Mouse (Mus musculus): Measurements from ENCODE around the gene Pkib.

The Pkib gene

GRCm38 (mm10) chr10:57631896-57632867 is at the start of gene Pkib:
Gene Pkib (plus strand): TSS chr10:57631981.
- peak; percentile 53 for DNase-seq (ENCODE audit: low read depth, low spot score)

- DNase-seq (ENCODE audit: low read depth, low spot score), result no peak
Measured at GRCm38 (mm10) chr10:57583927-57584326, 47.9 kb upstream of the Pkib start.

- DNase-seq (ENCODE audit: low read depth, low spot score), result no peak
Measured at GRCm38 (mm10) chr10:57594266-57594665, 37.5 kb upstream of the Pkib start.

GRCm38 (mm10) chr10:57597172-57597571 is 34.6 kb upstream of the Pkib start:
- DNase-seq (ENCODE audit: low read depth, low spot score), result peak; percentile 4

GRCm38 (mm10) chr10:57602951-57603350 is 28.8 kb upstream of the Pkib start:
- DNase-seq (ENCODE audit: low read depth, low spot score), result no peak

- no peak for DNase-seq (ENCODE audit: low read depth, low spot score)
Measured at GRCm38 (mm10) chr10:57623311-57623710, 8.5 kb upstream of the Pkib start.

GRCm38 (mm10) chr10:57627773-57628172 is 4.0 kb upstream of the Pkib start:
- DNase-seq (ENCODE audit: low read depth, low spot score), result no peak

GRCm38 (mm10) chr10:57630557-57630956 is 1.2 kb upstream of the Pkib start:
- DNase-seq (ENCODE audit: low read depth, low spot score), result no peak

- DNase-seq (ENCODE audit: low read depth, low spot score), result no peak
Measured at GRCm38 (mm10) chr10:57632868-57633240, 1.1 kb downstream of the Pkib start.

GRCm38 (mm10) chr10:57636970-57637369 is 5.2 kb downstream of the Pkib start:
- no peak for DNase-seq (ENCODE audit: low read depth, low spot score)

GRCm38 (mm10) chr10:57638250-57638649 is 6.5 kb downstream of the Pkib start:
- DNase-seq (ENCODE audit: low read depth, low spot score), result no peak

- DNase-seq (ENCODE audit: low read depth, low spot score), result no peak
Measured at GRCm38 (mm10) chr10:57639540-57639939, 7.8 kb downstream of the Pkib start.

- no peak for DNase-seq (ENCODE audit: low read depth, low spot score)
Measured at GRCm38 (mm10) chr10:57653297-57653696, 21.5 kb downstream of the Pkib start.

- DNase-seq (ENCODE audit: low read depth, low spot score), result no peak
Measured at GRCm38 (mm10) chr10:57660505-57660904, 28.7 kb downstream of the Pkib start.

- DNase-seq (ENCODE audit: low read depth, low spot score), result no peak
Measured at GRCm38 (mm10) chr10:57663758-57664157, 32.0 kb downstream of the Pkib start.

- no peak for DNase-seq (ENCODE audit: low read depth, low spot score)
Measured at GRCm38 (mm10) chr10:57664253-57664652, 32.5 kb downstream of the Pkib start.

GRCm38 (mm10) chr10:57675740-57676139 is 44.0 kb downstream of the Pkib start:
- no peak for DNase-seq (ENCODE audit: low read depth, low spot score)

- DNase-seq (ENCODE audit: low read depth, low spot score), result no peak
Measured at GRCm38 (mm10) chr10:57687999-57688398, 56.2 kb downstream of the Pkib start.

- DNase-seq (ENCODE audit: low read depth, low spot score), result no peak
Measured at GRCm38 (mm10) chr10:57690161-57690560, 58.4 kb downstream of the Pkib start.

GRCm38 (mm10) chr10:57702246-57702645 is 70.5 kb downstream of the Pkib start:
- no peak for DNase-seq (ENCODE audit: low read depth, low spot score)

- DNase-seq (ENCODE audit: low read depth, low spot score), result no peak
Measured at GRCm38 (mm10) chr10:57721035-57721434, 89.3 kb downstream of the Pkib start.

- no peak for DNase-seq (ENCODE audit: low read depth, low spot score)
Measured at GRCm38 (mm10) chr10:57722363-57722762, 90.6 kb downstream of the Pkib start.

GRCm38 (mm10) chr10:57727666-57728065 is 95.9 kb downstream of the Pkib start:
- no peak for DNase-seq (ENCODE audit: low read depth, low spot score)
